Mouse (Mus musculus) erythroblast, embryonic 14.5 days (primary cell): ENCODE data around the gene Ntng1.

ENCODE experiments used
- GATA1 ChIP-seq: IDR thresholded peaks from 2 replicates; pipeline ENCODE4 v1.6.1; 2012; ENCODE audit warnings: low read length, inconsistent platforms, mixed read lengths
- TAL1 ChIP-seq: IDR thresholded peaks from 3 replicates; pipeline ENCODE4 v1.6.1; 2012; ENCODE audit warnings: low read length, inconsistent platforms, mixed read lengths

- TF ChIP-seq GATA1 (no peak), TAL1 (no peak)
Observed at GRCm38 (mm10) chr3:109942960-109943359, 200.9 kb downstream of the Ntng1 start.
